Mouse (Mus musculus): ENCODE data around the gene Wnt5b. TPM values are rescaled to one million over a fixed set of nuclear protein-coding genes. Genes with fewer than 3 reads are reported as not detected.

The Wnt5b gene
- polyA plus RNA-seq, 1 experiment from 2014 or later, result 2.8 TPM

DNA sequence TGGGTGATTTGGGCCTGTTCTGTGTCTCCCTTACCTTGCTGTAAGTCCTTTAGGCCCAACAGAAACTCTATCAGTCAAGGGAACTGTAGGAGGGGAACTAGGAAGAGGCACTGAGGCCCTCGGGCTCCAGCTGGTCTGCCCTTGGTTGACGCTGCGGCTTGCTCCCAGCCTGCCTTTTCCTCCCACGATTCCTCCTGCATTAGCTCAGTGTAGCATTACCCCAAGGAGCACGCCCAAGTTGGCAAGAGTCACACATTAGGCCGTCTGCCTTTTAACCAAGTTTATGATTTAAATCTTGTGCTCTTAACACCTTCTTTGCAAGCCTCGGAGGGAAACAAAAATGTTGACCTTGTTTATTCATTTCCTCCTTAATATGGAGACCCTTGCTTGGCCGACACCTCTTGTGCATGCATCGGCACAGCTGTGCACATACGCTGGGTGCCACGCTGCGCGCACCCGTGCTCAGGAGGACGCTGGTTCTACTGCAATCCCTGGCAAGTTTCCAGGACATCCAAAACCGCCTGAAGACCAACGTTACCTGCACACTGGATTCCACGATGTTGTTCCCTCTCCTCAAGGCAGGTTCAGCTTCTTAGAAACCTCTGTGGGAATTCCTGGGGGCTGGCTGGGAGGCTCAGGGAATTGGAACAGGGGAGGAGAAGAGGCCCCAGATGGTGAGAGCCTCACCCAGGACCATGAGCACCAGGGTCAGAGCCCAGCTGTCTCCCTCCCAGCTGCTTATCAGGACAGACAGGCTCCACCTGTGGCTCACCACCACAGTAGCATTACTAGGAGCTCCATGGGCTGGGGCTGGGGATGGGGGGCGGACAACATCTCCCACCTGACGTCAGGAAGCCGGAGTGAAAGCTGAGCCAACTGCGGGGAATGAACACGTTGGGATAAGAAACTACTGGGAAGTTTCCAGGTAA lies 21.6 kb upstream of the Wnt5b start:
- no peak overlapping the region for H3K27ac ChIP-seq (replicated peaks)
- no peak overlapping the region for H3K4me3 ChIP-seq
- ATAC-seq (replicated peaks), result no peak
- no peaks in the 10 kb centered on the region for H3K4me1 ChIP-seq
- 88% methylated on average over 23 of the region's 23 CpGs for WGBS
- H3K4me2 ChIP-seq (replicated peaks), result no peak overlapping the region
- H3K36me3 ChIP-seq, result peaks cover 6% of the 10 kb centered on the region; the same call in 1 of the 2 replicates
- H3K9me3 ChIP-seq, result no peaks in the 10 kb centered on the region
- H3K9ac ChIP-seq (replicated peaks), result no peak overlapping the region
- no peaks in the 10 kb centered on the region for H3K27me3 ChIP-seq

DNA sequence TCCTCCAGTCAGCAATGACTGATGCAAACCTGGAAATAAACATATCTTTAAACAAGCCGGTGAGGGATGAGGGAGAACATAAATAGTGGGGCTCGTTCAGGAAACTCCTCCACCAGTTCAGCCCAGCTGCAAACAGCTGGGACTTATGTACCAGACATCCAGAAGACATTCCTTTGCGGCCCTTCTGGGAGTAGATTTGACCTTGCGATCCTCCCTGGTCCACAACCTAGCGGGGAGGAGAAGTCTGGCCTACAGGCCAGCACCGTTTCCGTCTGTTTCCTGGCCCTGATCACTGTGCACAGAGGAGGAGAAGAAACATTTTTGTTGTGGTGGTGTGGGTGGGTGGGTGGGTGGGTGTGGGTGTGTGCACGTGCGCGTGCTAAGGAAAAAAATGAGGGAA lies 18.4 kb upstream of the Wnt5b start:
- 92% methylated on average over 10 of the region's 10 CpGs for WGBS
- Histone ChIP-seq H3K27me3 (no peaks in the 10 kb centered on the region), H3K4me3 (no peak overlapping the region), H3K36me3 (no peaks in the 10 kb centered on the region), H3K4me1 (no peaks in the 10 kb centered on the region), H3K9ac (replicated peaks) (no peak overlapping the region), H3K9me3 (no peaks in the 10 kb centered on the region), H3K27ac (replicated peaks) (no peak overlapping the region), H3K4me2 (replicated peaks) (no peak overlapping the region)
- no peak for ATAC-seq (replicated peaks)

DNA sequence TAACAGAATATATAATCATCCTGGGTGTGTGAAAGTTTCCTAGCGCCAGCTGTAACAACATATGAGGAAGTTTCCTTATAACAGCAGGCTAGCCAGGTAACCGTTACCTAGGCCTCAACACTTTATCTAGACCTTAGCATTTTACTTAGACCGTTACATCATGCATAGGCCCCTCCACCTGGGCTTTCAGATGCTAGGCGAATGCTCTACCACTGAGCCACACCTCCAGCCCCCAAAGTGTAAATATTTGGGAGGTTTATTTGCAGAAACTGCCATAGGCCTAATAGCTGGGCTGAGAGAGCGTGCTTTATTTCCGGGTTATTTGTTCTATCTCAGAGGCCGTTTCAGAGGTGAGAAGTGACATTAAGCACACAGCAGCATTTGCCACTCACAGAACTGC lies 14.7 kb upstream of the Wnt5b start:
- Histone ChIP-seq H3K9ac (replicated peaks) (no peak overlapping the region), H3K4me3 (no peak overlapping the region), H3K27me3 (no peaks in the 10 kb centered on the region), H3K27ac (replicated peaks) (no peak overlapping the region), H3K36me3 (no peaks in the 10 kb centered on the region), H3K9me3 (no peaks in the 10 kb centered on the region), H3K4me2 (replicated peaks) (no peak overlapping the region), H3K4me1 (no peaks in the 10 kb centered on the region)
- WGBS, result 89% methylated on average over 7 of the region's 7 CpGs
- no peak for ATAC-seq (replicated peaks)

DNA sequence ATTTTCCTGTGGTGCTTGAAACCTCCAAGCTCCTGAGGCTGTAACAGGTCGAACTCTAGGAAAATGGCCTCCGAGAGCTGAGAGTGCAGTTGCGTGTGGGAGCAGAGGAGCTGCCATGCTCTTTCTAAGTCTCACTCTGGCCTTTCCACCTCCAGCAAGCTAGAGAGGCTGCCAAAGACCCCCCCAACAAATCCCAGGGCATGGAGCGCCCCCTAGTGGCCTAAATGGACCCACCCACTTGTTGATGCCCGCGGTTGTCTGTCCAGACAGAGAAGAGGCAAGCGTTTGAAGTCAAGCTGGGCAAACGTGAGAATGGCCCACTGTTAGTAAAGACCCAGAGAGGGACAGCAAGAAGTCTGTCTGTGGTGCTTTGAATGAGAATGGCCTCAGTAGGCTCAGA lies 10.3 kb upstream of the Wnt5b start:
- no peak overlapping the region for H3K4me3 ChIP-seq
- no peaks in the 10 kb centered on the region for H3K36me3 ChIP-seq
- no peak overlapping the region for H3K4me2 ChIP-seq (replicated peaks)
- no peaks in the 10 kb centered on the region for H3K27me3 ChIP-seq
- ATAC-seq (replicated peaks), result no peak
- H3K9ac ChIP-seq (replicated peaks), result no peak overlapping the region
- no peak overlapping the region for H3K27ac ChIP-seq (replicated peaks)
- H3K4me1 ChIP-seq, result no peaks in the 10 kb centered on the region
- WGBS, result 72% methylated on average over 8 of the region's 8 CpGs
- H3K9me3 ChIP-seq, result no peaks in the 10 kb centered on the region

DNA sequence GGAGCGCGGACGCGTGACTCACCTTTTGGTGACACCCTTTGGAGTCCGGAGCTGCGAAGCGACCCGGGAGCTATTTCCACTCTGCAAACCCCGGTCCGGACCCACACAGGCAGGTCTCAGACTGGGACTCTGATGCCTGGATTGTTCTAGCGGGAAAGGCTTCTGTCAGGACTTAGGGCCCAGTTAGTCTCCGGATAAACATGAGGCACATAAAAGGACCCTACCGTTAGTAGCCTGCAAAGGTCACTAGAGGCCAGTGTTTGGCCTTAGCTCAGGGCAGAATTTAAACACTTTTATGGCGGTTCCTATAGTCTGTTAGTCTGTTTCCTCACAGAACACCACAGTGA lies 344 bp upstream of the Wnt5b start:
- Histone ChIP-seq H3K4me1 (peaks cover 15% of the 10 kb centered on the region), H3K9me3 (no peaks in the 10 kb centered on the region), H3K4me2 (replicated peaks) (peak overlapping the region; percentile 94), H3K36me3 (no peaks in the 10 kb centered on the region), H3K27ac (replicated peaks) (no peak overlapping the region), H3K4me3 (peak overlapping the region; percentile 67), H3K27me3 (peaks cover 11% of the 10 kb centered on the region; the same call in 1 of the 2 replicates), H3K9ac (replicated peaks) (peak overlapping the region; percentile 52)
- ATAC-seq (replicated peaks), result peak; percentile 57
- under 1% methylated on average over 14 of the region's 14 CpGs for WGBS

DNA sequence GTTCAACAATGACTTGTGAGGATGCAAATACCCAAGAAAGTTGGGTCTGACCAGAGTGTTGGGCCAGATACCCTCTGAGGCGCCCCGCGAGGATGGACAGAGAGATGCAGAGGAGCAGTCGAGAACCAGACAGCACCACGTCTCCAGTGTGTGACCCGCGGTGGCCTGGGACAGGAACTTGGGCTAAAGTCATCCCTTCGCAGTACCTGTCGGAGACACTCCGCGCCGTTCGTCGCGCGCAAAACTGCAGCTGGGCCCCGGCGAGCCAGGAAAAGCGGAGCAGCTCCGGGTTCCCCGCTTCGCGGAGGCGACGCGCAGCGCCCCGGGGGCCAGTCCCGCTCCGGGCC lies 718 bp downstream of the Wnt5b start:
- peak overlapping the region; percentile 52 for H3K9ac ChIP-seq (replicated peaks)
- H3K27me3 ChIP-seq, result peaks cover 11% of the 10 kb centered on the region; the same call in 1 of the 2 replicates
- H3K4me1 ChIP-seq, result peaks cover 15% of the 10 kb centered on the region
- no peaks in the 10 kb centered on the region for H3K36me3 ChIP-seq
- H3K4me3 ChIP-seq, result peak overlapping the region; percentile 67
- ATAC-seq (replicated peaks), result peak; percentile 11; the same call in 1 of the 2 replicates
- no peaks in the 10 kb centered on the region for H3K9me3 ChIP-seq
- peak overlapping the region; percentile 94 for H3K4me2 ChIP-seq (replicated peaks)
- WGBS, result under 1% methylated on average over 30 of the region's 30 CpGs
- no peak overlapping the region for H3K27ac ChIP-seq (replicated peaks)

DNA sequence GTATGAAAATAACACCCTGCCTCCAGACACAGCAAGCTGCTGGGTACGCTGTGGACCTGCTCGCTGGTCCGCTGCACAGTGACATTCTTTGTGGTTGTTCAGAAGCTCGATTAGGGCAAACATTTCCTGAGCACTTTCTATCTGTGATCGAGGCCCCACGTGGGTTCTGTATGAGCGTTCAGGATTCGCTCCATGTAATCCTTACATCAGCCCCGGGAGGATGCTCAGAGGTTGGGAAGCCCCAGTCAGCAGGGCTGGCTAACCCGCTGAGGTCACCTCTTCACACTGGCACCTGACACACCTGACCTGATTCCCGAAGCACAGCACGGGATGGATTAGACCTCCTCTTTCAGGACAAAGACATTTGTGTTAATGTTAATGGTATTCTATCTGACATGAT lies 8.3 kb downstream of the Wnt5b start:
- no peak for ATAC-seq (replicated peaks)
- Histone ChIP-seq H3K9me3 (no peaks in the 10 kb centered on the region), H3K27me3 (no peaks in the 10 kb centered on the region), H3K4me2 (replicated peaks) (no peak overlapping the region), H3K9ac (replicated peaks) (no peak overlapping the region), H3K36me3 (no peaks in the 10 kb centered on the region), H3K4me3 (no peak overlapping the region), H3K4me1 (no peaks in the 10 kb centered on the region), H3K27ac (replicated peaks) (no peak overlapping the region)
- 81% methylated on average over 12 of the region's 12 CpGs for WGBS

DNA sequence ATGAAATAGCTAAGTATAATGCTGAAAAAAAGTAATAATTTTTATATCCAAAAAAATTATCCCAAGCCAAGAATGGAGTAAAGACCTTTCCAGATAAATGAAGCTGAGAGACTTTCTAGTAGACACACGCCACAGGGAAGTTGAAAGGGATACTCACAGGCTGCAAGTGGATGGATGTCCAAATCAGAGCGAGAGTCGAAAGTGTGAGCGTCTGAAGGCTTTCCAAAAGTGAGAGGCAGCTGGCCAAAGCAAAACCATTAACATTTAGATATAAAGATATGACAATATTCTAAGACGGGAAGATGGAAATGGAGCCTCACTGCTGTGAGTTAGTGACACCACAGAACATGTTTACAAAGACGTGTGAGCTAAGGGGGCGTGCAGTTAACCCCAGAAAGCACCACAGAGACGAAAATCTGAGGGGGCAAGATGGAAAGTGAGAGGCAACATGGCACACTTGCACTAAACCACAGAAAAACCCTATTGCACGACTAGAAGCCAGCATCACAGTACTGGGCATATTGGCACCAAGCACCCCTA lies 10.9 kb downstream of the Wnt5b start:
- no peak overlapping the region for H3K4me3 ChIP-seq
- no peak overlapping the region for H3K9ac ChIP-seq (replicated peaks)
- H3K36me3 ChIP-seq, result no peaks in the 10 kb centered on the region
- H3K27me3 ChIP-seq, result no peaks in the 10 kb centered on the region
- H3K4me2 ChIP-seq (replicated peaks), result no peak overlapping the region
- 85% methylated on average over 9 of the region's 9 CpGs for WGBS
- ATAC-seq (replicated peaks), result no peak
- no peaks in the 10 kb centered on the region for H3K9me3 ChIP-seq
- H3K4me1 ChIP-seq, result no peaks in the 10 kb centered on the region
- H3K27ac ChIP-seq (replicated peaks), result no peak overlapping the region

DNA sequence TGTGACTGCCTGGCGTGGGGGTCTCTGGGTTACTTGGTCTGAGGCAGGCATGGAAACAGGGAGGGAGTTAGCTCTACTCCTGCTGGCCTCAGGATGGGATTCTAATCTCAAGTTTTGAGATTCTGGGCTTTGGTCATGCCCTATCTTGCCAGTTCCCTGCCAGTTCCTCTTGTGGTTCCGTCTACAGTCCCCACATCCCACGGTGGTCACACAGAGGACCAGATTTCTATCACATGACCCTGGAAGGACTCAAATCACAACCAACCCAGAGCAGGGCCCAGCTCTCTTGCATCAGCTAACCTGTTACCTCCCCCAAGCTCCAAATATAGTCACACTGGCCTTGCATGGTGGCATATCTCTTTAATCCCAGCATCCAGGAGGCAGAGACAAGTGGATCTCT lies 14.5 kb downstream of the Wnt5b start:
- H3K9me3 ChIP-seq, result no peaks in the 10 kb centered on the region
- WGBS, result 90% methylated on average over 3 of the region's 3 CpGs
- no peak for ATAC-seq (replicated peaks)
- H3K27me3 ChIP-seq, result no peaks in the 10 kb centered on the region
- H3K9ac ChIP-seq (replicated peaks), result no peak overlapping the region
- no peak overlapping the region for H3K27ac ChIP-seq (replicated peaks)
- H3K4me2 ChIP-seq (replicated peaks), result no peak overlapping the region
- no peak overlapping the region for H3K4me3 ChIP-seq
- H3K4me1 ChIP-seq, result no peaks in the 10 kb centered on the region
- no peaks in the 10 kb centered on the region for H3K36me3 ChIP-seq

DNA sequence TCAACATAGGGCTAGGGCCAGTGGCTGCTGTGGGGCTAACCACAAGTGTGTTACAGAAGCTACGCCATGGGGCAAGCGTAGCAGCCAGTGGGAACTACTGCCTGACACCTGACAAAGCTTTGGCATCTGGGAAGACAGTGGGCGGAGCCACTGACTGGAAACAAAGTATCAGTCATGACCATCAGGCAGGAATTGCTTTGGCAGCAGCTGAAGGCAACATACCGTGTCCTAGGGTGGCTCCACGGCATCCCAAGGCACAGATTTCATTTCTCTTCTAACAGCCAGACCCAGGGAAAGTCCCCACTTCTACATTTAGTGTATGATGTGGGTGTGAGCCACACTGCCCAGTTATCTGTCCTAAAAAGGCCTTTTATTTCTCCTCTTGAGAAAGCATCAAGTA lies 17.6 kb downstream of the Wnt5b start:
- no peaks in the 10 kb centered on the region for H3K9me3 ChIP-seq
- no peak overlapping the region for H3K27ac ChIP-seq (replicated peaks)
- no peak overlapping the region for H3K9ac ChIP-seq (replicated peaks)
- H3K27me3 ChIP-seq, result no peaks in the 10 kb centered on the region
- H3K4me3 ChIP-seq, result no peak overlapping the region
- H3K4me1 ChIP-seq, result peaks cover 14% of the 10 kb centered on the region
- WGBS, result 78% methylated on average over 5 of the region's 5 CpGs
- no peaks in the 10 kb centered on the region for H3K36me3 ChIP-seq
- no peak overlapping the region for H3K4me2 ChIP-seq (replicated peaks)
- no peak for ATAC-seq (replicated peaks)

DNA sequence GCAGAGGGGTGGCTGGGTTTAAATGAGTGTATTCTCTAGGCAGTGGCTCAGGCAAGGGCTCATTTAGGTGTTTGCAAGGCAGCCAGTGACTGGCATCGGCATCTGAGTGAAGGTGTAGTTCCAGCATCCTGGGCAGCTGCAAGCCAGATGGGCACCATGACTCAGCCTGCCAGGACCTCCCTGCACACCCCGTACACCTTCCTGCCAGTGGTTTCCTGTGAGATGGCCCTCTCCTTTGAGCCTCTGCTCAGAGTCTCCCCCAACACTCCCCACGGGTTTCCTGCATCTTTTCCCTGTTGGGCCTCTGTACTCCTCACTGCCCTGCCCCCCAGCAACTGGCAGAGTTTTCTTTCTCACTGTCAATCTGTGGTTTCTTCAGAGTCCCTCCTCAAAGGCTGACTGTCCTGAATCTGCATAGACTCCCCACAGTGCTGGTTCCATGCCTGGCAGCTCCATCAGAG lies 22.2 kb downstream of the Wnt5b start:
- peaks cover 14% of the 10 kb centered on the region for H3K4me1 ChIP-seq
- H3K36me3 ChIP-seq, result no peaks in the 10 kb centered on the region
- no peaks in the 10 kb centered on the region for H3K27me3 ChIP-seq
- H3K27ac ChIP-seq (replicated peaks), result peak overlapping the region; percentile 63; the same call in 1 of the 2 replicates
- no peaks in the 10 kb centered on the region for H3K9me3 ChIP-seq
- WGBS, result 38% methylated on average over 3 of the region's 3 CpGs
- ATAC-seq (replicated peaks), result 0 out of 2 replicates have a peak, but pooled peaks have one; percentile 23
- H3K4me2 ChIP-seq (replicated peaks), result no peak overlapping the region
- H3K9ac ChIP-seq (replicated peaks), result no peak overlapping the region
- H3K4me3 ChIP-seq, result no peak overlapping the region

DNA sequence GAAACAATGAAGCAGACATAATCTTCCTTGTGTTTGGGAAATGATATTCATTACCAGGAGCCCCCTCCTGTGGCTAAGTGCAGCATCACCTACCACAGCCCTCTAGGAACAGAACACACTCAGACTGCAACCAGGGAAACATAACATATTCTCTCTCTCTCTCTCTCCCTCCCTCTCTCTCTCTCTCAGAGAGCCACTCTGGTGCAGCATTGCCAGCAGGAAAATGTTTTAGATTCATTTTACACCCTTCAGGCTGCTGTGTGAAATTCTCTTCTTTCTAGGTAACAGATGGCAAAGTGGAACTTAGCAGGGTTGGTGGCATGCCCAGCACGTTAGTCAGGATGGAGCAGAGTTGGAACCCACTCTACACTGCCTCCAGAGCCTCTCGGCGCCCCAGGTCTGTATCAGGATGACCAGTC lies 22.7 kb downstream of the Wnt5b start:
- ATAC-seq (replicated peaks), result peak; percentile 83
- H3K27ac ChIP-seq (replicated peaks), result peak overlapping the region; percentile 63

More for the DNA sequence above, 22.7 kb downstream of the Wnt5b start:
- no peak overlapping the region for H3K4me3 ChIP-seq
- no peaks in the 10 kb centered on the region for H3K27me3 ChIP-seq
- no peaks in the 10 kb centered on the region for H3K36me3 ChIP-seq
- WGBS, result 52% methylated on average over 3 of the region's 3 CpGs
- H3K9ac ChIP-seq (replicated peaks), result no peak overlapping the region
- H3K4me1 ChIP-seq, result peaks cover 14% of the 10 kb centered on the region
- no peaks in the 10 kb centered on the region for H3K9me3 ChIP-seq
- no peak overlapping the region for H3K4me2 ChIP-seq (replicated peaks)

Measured in forebrain, embryonic 15.5 days (tissue).